Mouse (Mus musculus) MEL (cell line): ENCODE measurements around the gene Prkcd. TPM values are rescaled to one million over a fixed set of nuclear protein-coding genes. Genes with fewer than 3 reads are reported as not detected.

ENCODE experiments used
- DNase-seq: peaks from one replicate; pipeline ENCODE4 v3.0.0; 2011; ENCODE audit warnings: low read depth, low spot score
- H3K27ac ChIP-seq: 2 replicates; pipeline ENCODE4 v1.5.1; 2012; ENCODE audit warnings: low read depth, mild to moderate bottlenecking, control low read depth, low read length, moderate library complexity; ENCODE audit not compliant: control insufficient read depth
- H3K27me3 ChIP-seq, 2 experiments: fragments of 150-350 bp in 1 of 2; sonication (generic) in 1 of 2; 2 replicates each; pipeline ENCODE4 v1.6.1; 2012; ENCODE audit warnings: low read length in 2 of 2, mild to moderate bottlenecking in 2 of 2, improper control_type of control experiment in 1 of 2, moderate library complexity in 1 of 2; ENCODE audit not compliant: insufficient read depth in 2 of 2, control insufficient read depth in 1 of 2
- H3K36me3 ChIP-seq, 2 experiments: 2 replicates each; pipeline ENCODE4 v1.6.1; 2012 to 2014; ENCODE audit warnings: low read length in 2 of 2, improper control_type of control experiment in 1 of 2, inconsistent platforms in 1 of 2, mild to moderate bottlenecking in 1 of 2; ENCODE audit not compliant: insufficient read depth in 2 of 2, control insufficient read depth in 1 of 2
- H3K4me1 ChIP-seq, 2 experiments: fragments of 150-350 bp in 1 of 2; sonication (generic) in 1 of 2; 2 replicates each; pipeline ENCODE4 v1.6.1; 2012; ENCODE audit warnings: low read length in 2 of 2, improper control_type of control experiment in 1 of 2, mild to moderate bottlenecking in 1 of 2; ENCODE audit not compliant: insufficient read depth in 2 of 2, control insufficient read depth in 1 of 2
- H3K4me3 ChIP-seq, 2 experiments: fragments of 150-350 bp in 1 of 2; sonication (generic) in 1 of 2; 2 replicates each; pipeline ENCODE4 v1.5.1; 2012; ENCODE audit warnings: low read depth in 2 of 2, low read length in 2 of 2, mild to moderate bottlenecking in 2 of 2, moderate library complexity in 2 of 2, control low read depth in 1 of 2, improper control_type of control experiment in 1 of 2; ENCODE audit not compliant: control insufficient read depth in 1 of 2, insufficient read depth in 1 of 2
- H3K79me2 ChIP-seq: 2 replicates; pipeline ENCODE4 v1.6.1; 2012; ENCODE audit warnings: mild to moderate bottlenecking, low read length, moderate library complexity; ENCODE audit not compliant: control insufficient read depth, poor library complexity, insufficient read depth
- H3K9ac ChIP-seq: 2 replicates; pipeline ENCODE4 v1.6.1; 2012; ENCODE audit warnings: low read depth, mild to moderate bottlenecking, control low read depth, low read length, moderate library complexity; ENCODE audit not compliant: control insufficient read depth, poor library complexity, severe bottlenecking
- H3K9me3 ChIP-seq: fragments of 150-350 bp; sonication (generic); replicated peaks from 2 replicates; pipeline ENCODE4 v1.6.1; 2012; ENCODE audit warnings: mild to moderate bottlenecking, low read length, improper control_type of control experiment, moderate library complexity; ENCODE audit not compliant: insufficient read depth
- BHLHE40 ChIP-seq: IDR thresholded peaks from 2 replicates; pipeline ENCODE4 v1.6.1; 2012; ENCODE audit warnings: low read depth, mild to moderate bottlenecking, inconsistent platforms, low read length, improper control_type of control experiment, borderline replicate concordance
- CHD1 ChIP-seq: IDR thresholded peaks from 2 replicates; pipeline ENCODE4 v1.6.1; 2012; ENCODE audit warnings: low read depth, mild to moderate bottlenecking, inconsistent platforms, low read length, improper control_type of control experiment
- E2F4 ChIP-seq: IDR thresholded peaks from 2 replicates; pipeline ENCODE4 v1.6.1; 2011; ENCODE audit warnings: low read depth, low read length, improper control_type of control experiment, borderline replicate concordance
- EP300 ChIP-seq, 2 experiments: IDR thresholded peaks; 2 replicates each; pipeline ENCODE4 v1.6.1; 2011; ENCODE audit warnings: improper control_type of control experiment in 2 of 2, low read length in 2 of 2, low read depth in 1 of 2, mild to moderate bottlenecking in 1 of 2
- ETS1 ChIP-seq: IDR thresholded peaks from 2 replicates; pipeline ENCODE4 v1.6.1; 2012; ENCODE audit warnings: low read depth, mild to moderate bottlenecking, inconsistent platforms, low read length, improper control_type of control experiment, moderate library complexity
- GATA1 ChIP-seq: IDR thresholded peaks from 2 replicates; pipeline ENCODE4 v1.6.1; 2011; ENCODE audit warnings: low read depth, low read length, improper control_type of control experiment
- KAT2A ChIP-seq: conservative IDR thresholded peaks from 2 replicates; pipeline ENCODE4 v1.6.1; 2012; ENCODE audit warnings: low read depth, low read length, improper control_type of control experiment, inconsistent platforms
- MAX ChIP-seq: IDR thresholded peaks from 2 replicates; pipeline ENCODE4 v1.6.1; 2011; ENCODE audit warnings: low read length, improper control_type of control experiment
- MYB ChIP-seq: IDR thresholded peaks from 2 replicates; pipeline ENCODE4 v1.6.1; 2011; ENCODE audit warnings: mild to moderate bottlenecking, low read depth, low read length, improper control_type of control experiment
- MYC ChIP-seq: IDR thresholded peaks from 2 replicates; pipeline ENCODE4 v1.6.1; 2011; ENCODE audit warnings: low read depth, mild to moderate bottlenecking, low read length, improper control_type of control experiment, moderate library complexity
- NRF1 ChIP-seq: IDR thresholded peaks from 2 replicates; pipeline ENCODE4 v1.6.1; 2014; ENCODE audit warnings: low read depth, mild to moderate bottlenecking, inconsistent platforms, low read length, improper control_type of control experiment, moderate library complexity; ENCODE audit not compliant: poor library complexity, insufficient read depth, severe bottlenecking
- POLR2A ChIP-seq, 2 experiments: IDR thresholded peaks; 2 replicates each; pipeline ENCODE4 v1.6.1; 2011 to 2012; ENCODE audit warnings: low read length in 2 of 2, mild to moderate bottlenecking in 2 of 2, control low read depth in 1 of 2, improper control_type of control experiment in 1 of 2, low read depth in 1 of 2, moderate library complexity in 1 of 2; ENCODE audit not compliant: control insufficient read depth in 1 of 2, insufficient read depth in 1 of 2, poor library complexity in 1 of 2
- POLR2AphosphoS2 ChIP-seq: IDR thresholded peaks from 2 replicates; pipeline ENCODE4 v1.6.1; 2011; ENCODE audit warnings: low read length, improper control_type of control experiment
- RAD21 ChIP-seq: IDR thresholded peaks from 2 replicates; pipeline ENCODE4 v1.6.1; 2011; ENCODE audit warnings: mild to moderate bottlenecking, low read depth, low read length, improper control_type of control experiment
- RCOR1 ChIP-seq: IDR thresholded peaks from 2 replicates; pipeline ENCODE4 v1.6.1; 2012; ENCODE audit warnings: low read depth, mild to moderate bottlenecking, inconsistent platforms, low read length, improper control_type of control experiment
- SMC3 ChIP-seq: IDR thresholded peaks from 2 replicates; pipeline ENCODE4 v1.6.1; 2011; ENCODE audit warnings: low read depth, low read length, improper control_type of control experiment
- TAL1 ChIP-seq: IDR thresholded peaks from 2 replicates; pipeline ENCODE4 v1.6.1; 2012; ENCODE audit warnings: mild to moderate bottlenecking, inconsistent platforms, low read length, moderate library complexity, mixed read lengths
- UBTF ChIP-seq: IDR thresholded peaks from 2 replicates; pipeline ENCODE4 v1.6.1; 2012; ENCODE audit warnings: low read depth, mild to moderate bottlenecking, inconsistent platforms, low read length, improper control_type of control experiment, moderate library complexity, borderline replicate concordance; ENCODE audit not compliant: insufficient read depth
- USF1 ChIP-seq: IDR thresholded peaks from 2 replicates; pipeline ENCODE4 v1.6.1; 2014; ENCODE audit warnings: low read depth, mild to moderate bottlenecking, inconsistent platforms, low read length, improper control_type of control experiment, moderate library complexity
- ZC3H11A ChIP-seq: IDR thresholded peaks from 2 replicates; pipeline ENCODE4 v1.6.1; 2012; ENCODE audit warnings: low read depth, mild to moderate bottlenecking, inconsistent platforms, low read length, improper control_type of control experiment
- ZKSCAN1 ChIP-seq: IDR thresholded peaks from 2 replicates; pipeline ENCODE4 v1.6.1; 2012; ENCODE audit warnings: low read depth, mild to moderate bottlenecking, inconsistent platforms, low read length, improper control_type of control experiment, moderate library complexity
- ZMIZ1 ChIP-seq: IDR thresholded peaks from 2 replicates; pipeline ENCODE4 v1.6.1; 2012; ENCODE audit warnings: low read depth, mild to moderate bottlenecking, inconsistent platforms, low read length, improper control_type of control experiment, moderate library complexity
- ZNF384 ChIP-seq: IDR thresholded peaks from 2 replicates; pipeline ENCODE4 v1.6.1; 2012; ENCODE audit warnings: low read depth, mild to moderate bottlenecking, inconsistent platforms, low read length, improper control_type of control experiment
- polyA plus RNA-seq, 2 experiments: library from polyadenylated mRNA; stranded (reverse) in 1 of 2; unstranded in 1 of 2; fragments of >175 nt in 1 of 2; fragments of >200 nt in 1 of 2; gene quantifications; 2 replicates each; pipeline versions ENCODE4 v1.2.1 to v1.2.4; 2012; ENCODE audit warnings: low replicate concordance in 2 of 2, low read depth in 1 of 2; ENCODE audit not compliant: insufficient read length in 2 of 2, insufficient read depth in 1 of 2, missing spikeins in 1 of 2
- total RNA-seq: library from RNA; depleted of rRNA; stranded (reverse); fragments of 300-350 nt; gene quantifications from 2 replicates; pipeline ENCODE4 v1.2.3, GENCODE M21; 2012

Gene Prkcd
- total and polyA plus RNA-seq, 3 experiments = 33.9 to 72.7 TPM; not detected in 1

DNA sequence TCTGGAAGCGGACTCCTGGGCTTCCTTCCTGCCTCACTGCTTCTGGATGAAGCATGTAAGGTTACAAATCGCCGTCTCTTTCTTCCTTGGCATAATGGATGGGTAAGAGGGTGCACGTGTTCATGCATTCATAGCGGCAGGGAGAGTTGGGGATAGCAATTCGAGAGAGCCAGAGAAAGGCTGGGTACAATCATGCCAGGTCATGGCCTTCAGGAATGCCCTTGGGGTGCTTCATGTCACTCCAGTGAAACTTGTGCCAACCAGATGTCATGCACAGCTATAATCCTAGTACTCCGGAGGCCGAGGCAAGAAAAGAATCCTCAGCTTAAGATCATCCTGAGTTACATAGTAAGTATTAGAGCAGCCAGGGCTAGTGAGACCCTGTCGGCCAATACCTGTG is 10.5 kb upstream of the Prkcd start:
- peaks cover 0 to 2% of the 10 kb centered on the region in 2 experiments; a peak in 2 of 4 replicates for H3K36me3 ChIP-seq
- no peak overlapping the region for H3K27ac ChIP-seq
- no peak overlapping the region for H3K9ac ChIP-seq
- H3K27me3 ChIP-seq = peaks cover 0 to 2% of the 10 kb centered on the region in 2 experiments; a peak in 2 of 4 replicates
- H3K4me1 ChIP-seq = peaks cover 0 to 5% of the 10 kb centered on the region in 2 experiments; a peak in 2 of 4 replicates
- no peak for TF ChIP-seq MYB
- TF ChIP-seq RAD21 = no peak
- TF ChIP-seq TAL1 = no peak
- TF ChIP-seq UBTF = no peak
- H3K4me3 ChIP-seq = no peak overlapping the region
- no peaks in the 10 kb centered on the region for H3K79me2 ChIP-seq
- no peaks in the 10 kb centered on the region for H3K9me3 ChIP-seq
- DNase-seq = no peak

DNA sequence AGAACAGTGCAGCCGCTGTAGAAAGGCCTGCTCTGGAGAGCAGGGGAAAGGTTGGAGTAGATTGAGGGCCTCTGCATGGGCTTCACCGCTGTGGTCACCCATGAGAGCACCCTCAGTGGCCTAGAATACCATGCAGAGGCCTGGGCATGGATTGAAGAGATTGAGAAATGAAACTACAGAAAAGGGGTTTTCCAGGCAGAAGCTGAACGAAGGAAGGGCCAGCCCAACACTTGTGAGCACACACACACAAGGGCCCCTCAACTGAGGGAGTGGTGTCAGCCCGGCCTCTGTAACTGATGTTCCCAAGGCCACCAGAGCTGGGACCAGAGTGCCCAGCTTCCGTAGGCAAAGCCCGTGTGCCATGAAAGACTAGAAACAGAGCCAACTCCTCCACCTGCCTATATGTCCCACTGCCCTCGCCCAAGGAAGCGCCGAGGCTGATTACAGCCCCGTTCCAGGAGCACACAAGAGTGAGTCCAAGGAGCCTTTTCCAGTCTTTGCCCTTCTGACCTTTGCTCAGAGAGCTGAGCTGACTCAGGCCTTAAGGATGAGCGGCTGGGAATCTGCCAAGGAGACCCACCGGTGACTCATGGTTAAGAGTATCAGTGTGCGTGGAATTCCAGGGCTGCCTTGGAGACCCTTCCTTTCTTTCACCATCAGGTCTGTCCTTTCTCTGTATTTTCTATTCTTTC is 9.4 kb upstream of the Prkcd start:
- Histone ChIP-seq H3K4me3 (no peak overlapping the region), H3K27ac (no peak overlapping the region), H3K9ac (no peak overlapping the region), H3K9me3 (no peaks in the 10 kb centered on the region), H3K27me3 (peaks cover 0 to 2% of the 10 kb centered on the region in 2 experiments; a peak in 2 of 4 replicates), H3K79me2 (no peaks in the 10 kb centered on the region), H3K4me1 (peaks cover 6 to 12% of the 10 kb centered on the region in 2 experiments; a peak in 3 of 4 replicates), H3K36me3 (peaks cover 0 to 12% of the 10 kb centered on the region in 2 experiments; a peak in 2 of 4 replicates)
- no peak for DNase-seq
- TF ChIP-seq POLR2A (IDR thresholded peaks at IDR 0.05; ENCODE audit: control insufficient read depth in 1 of 2, insufficient read depth in 1 of 2, low read depth in 1 of 2, low read length in 2 of 2, poor library complexity in 1 of 2) = no peak

DNA sequence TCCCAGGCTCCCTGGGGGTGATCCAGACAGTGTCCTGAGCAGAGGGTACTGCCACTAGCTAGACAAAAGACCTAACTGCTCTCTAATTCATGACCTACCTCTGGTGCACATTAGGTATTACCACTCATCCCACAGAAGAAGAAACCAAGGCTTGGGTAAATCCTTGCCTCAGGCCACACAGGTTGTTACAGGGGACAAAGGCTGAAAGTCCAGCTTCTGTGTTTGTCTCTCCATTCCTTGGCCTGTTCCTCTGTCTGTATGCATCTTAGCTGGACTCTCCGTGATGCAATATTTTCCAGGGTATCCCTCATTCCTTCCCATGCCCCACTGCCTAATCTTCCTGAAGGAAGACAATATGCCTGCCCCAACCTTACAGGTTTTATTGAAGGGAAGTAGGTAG is 8.4 kb upstream of the Prkcd start:
- peaks cover 6 to 15% of the 10 kb centered on the region in 2 experiments; a peak in 3 of 4 replicates for H3K4me1 ChIP-seq
- peaks cover 0 to 12% of the 10 kb centered on the region in 2 experiments; a peak in 2 of 4 replicates for H3K36me3 ChIP-seq
- no peaks in the 10 kb centered on the region for H3K9me3 ChIP-seq
- DNase-seq = no peak
- no peaks in the 10 kb centered on the region for H3K79me2 ChIP-seq
- H3K27ac ChIP-seq = no peak overlapping the region
- TF ChIP-seq CHD1 (no peak), ZMIZ1 (no peak), UBTF (no peak), BHLHE40 (no peak), ETS1 (no peak), KAT2A (no peak), MYC (no peak), EP300 (IDR thresholded peaks at IDR 0.05; ENCODE audit: low read depth in 1 of 2, low read length in 2 of 2) (no peak), E2F4 (no peak), POLR2A (IDR thresholded peaks at IDR 0.05; ENCODE audit: control insufficient read depth in 1 of 2, insufficient read depth in 1 of 2, low read depth in 1 of 2, low read length in 2 of 2, poor library complexity in 1 of 2) (no peak), NRF1 (no peak), MAX (no peak), RCOR1 (no peak), SMC3 (no peak), ZC3H11A (no peak), ZNF384 (no peak), ZKSCAN1 (no peak), USF1 (no peak), GATA1 (no peak), POLR2AphosphoS2 (no peak)
- peaks cover 0 to 2% of the 10 kb centered on the region in 2 experiments; a peak in 2 of 4 replicates for H3K27me3 ChIP-seq
- H3K9ac ChIP-seq = no peak overlapping the region
- H3K4me3 ChIP-seq = no peak overlapping the region
